Mouse (Mus musculus): ENCODE measurements around the gene Kri1.

DNA sequence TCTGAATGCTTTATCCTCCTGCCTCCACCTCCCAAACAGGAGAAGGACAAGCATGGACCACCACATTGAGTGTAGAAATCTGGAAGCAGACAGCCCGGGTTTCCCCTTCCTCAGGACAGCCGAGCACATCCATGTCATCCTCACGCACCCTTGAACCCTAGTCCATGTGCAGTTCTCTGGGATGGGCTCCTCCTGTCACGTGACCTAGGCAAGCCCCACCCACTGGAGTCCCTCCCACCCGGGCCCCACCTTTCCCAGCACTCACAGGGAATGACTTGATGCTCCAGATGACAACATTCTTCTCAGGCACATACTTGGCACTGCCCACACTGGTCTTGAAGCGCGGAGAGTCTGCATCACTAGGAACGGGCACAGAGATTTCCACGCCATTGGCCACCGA, 11.2 kb upstream of the Kri1 start:
- TF ChIP-seq CTCF (IDR thresholded peaks at IDR 0.05; ENCODE audit: extremely low read depth, insufficient read depth, insufficient read length, insufficient replicate concordance), result no peak
- no peak for TF ChIP-seq POLR2A (IDR thresholded peaks at IDR 0.05; ENCODE audit: low read depth, low read length)
